Mouse (Mus musculus): ENCODE results near the gene Tgm1. TPM values are rescaled to one million over a fixed set of nuclear protein-coding genes. Genes with fewer than 3 reads are reported as not detected.

The Tgm1 gene
- polyA plus RNA-seq, 1 experiment, result 1.1 TPM

DNA sequence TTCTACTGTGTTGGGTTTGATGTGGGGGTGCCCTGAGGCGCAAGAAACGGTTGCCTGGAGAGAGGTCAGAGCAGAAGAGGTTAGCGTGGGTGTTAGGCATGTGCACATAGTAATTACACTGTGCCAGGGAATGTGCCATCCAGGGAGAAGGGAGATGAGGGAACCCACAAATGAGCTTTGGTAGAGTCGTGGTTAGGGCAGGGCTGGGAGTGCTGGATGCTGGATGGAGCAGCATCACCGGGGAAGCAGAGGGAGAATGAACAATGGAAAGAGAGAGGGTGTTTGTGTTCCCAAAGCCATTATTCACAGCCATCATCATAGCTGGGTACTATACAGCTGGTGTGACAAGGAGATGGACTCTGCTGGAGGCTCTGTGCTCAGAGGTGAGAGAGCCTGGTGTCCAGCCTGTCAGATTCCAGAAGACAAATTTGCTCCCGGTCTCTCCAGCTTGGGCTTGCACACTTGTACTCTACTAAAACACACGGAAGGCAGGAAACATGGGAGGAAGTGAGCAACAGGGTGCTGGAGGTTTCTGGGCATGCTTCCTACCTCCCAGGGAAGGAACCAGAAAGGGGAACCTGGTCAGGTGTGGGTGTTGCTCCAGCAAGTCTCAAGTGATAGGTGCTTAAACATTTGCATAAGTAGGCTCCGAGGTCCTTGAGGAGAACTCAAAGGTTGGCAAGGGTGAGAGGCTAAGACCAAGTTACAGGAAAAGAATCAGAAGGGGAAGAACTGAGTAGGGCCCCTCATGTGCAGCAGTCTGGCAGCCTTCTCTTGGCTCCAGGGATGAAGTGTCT is 14.4 kb upstream of the Tgm1 start:
- Histone ChIP-seq H3K36me3 (replicated peaks; ENCODE audit: low read length) (no peaks in the 10 kb centered on the region), H3K4me1 (peaks cover 54% of the 10 kb centered on the region)
- TF ChIP-seq FLI1 (IDR thresholded peaks at IDR 0.05; ENCODE audit: low read length) (no peak), GATA1 (IDR thresholded peaks at IDR 0.05; ENCODE audit: borderline replicate concordance, low read length) (no peak)

DNA sequence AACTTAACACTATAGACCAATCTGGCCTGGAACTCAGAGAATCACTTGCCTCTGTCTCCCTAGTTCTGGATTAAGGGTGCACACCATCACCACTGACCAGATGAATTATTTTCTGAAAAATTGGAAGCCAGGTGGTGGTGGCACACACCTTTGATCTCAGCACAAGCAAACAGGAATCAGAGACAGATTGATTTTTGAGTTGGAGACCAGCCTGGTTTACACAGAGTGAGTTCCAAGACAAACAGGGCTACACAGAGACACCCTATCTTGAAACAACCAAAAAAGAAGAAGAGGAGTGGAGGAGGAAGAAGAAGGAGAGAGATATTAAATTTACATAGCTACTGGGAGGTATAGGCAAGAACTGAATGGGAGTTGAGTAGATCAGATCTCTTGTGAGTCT is 12.5 kb upstream of the Tgm1 start:
- H3K36me3 ChIP-seq (replicated peaks; ENCODE audit: low read length), result no peaks in the 10 kb centered on the region
- H3K27me3 ChIP-seq (replicated peaks), result peaks cover 34% of the 10 kb centered on the region
- H3K4me3 ChIP-seq (replicated peaks), result no peak overlapping the region
- TF ChIP-seq GATA1 (IDR thresholded peaks at IDR 0.05; ENCODE audit: borderline replicate concordance, low read length), result no peak
- H3K4me1 ChIP-seq, result peaks cover 69% of the 10 kb centered on the region
- no peaks in the 10 kb centered on the region for H3K9me3 ChIP-seq

More for the DNA sequence above, 14.4 kb upstream of the Tgm1 start:
- Histone ChIP-seq H3K9me3 (no peaks in the 10 kb centered on the region), H3K27me3 (replicated peaks) (peaks cover 39% of the 10 kb centered on the region), H3K4me3 (replicated peaks) (no peak overlapping the region)

DNA sequence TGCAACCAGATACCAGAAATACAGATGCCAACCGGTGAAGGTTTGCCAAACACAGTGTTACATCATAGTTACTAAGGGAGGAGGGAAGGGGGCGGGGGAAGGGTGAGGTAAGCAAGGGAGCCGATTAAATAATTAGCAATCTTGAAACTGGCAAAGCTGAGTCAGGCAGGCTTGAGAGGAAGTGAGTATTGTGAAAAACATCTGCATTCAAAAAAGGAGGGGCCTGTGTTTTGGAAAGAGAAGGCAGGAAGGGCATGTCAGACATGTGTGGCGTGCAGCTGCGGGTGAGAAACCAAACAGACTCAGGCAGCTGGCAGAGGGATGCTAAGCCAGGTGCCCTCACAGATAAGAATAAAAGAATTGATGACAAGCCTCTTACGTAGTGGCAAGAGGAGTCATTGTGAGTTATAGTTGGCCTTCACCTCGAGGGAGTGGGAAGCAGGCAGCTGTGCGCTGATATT is 10.7 kb upstream of the Tgm1 start:
- H3K27me3 ChIP-seq (replicated peaks), result peaks cover 17% of the 10 kb centered on the region
- peak overlapping the region; percentile 59 for H3K4me3 ChIP-seq (replicated peaks)
- peaks cover 16% of the 10 kb centered on the region for H3K36me3 ChIP-seq (replicated peaks; ENCODE audit: low read length)
- peaks cover 68% of the 10 kb centered on the region for H3K4me1 ChIP-seq
- TF ChIP-seq FLI1 (IDR thresholded peaks at IDR 0.05; ENCODE audit: low read length) (no peak), GATA1 (IDR thresholded peaks at IDR 0.05; ENCODE audit: borderline replicate concordance, low read length) (no peak)
- no peaks in the 10 kb centered on the region for H3K9me3 ChIP-seq

GRCm38 (mm10) chr14:55723433-55723832 is 9.7 kb upstream of the Tgm1 start:
- Histone ChIP-seq H3K9me3 (no peaks in the 10 kb centered on the region), H3K4me3 (replicated peaks) (no peak overlapping the region), H3K36me3 (replicated peaks; ENCODE audit: low read length) (peaks cover 26% of the 10 kb centered on the region), H3K27me3 (replicated peaks) (peaks cover 11% of the 10 kb centered on the region), H3K4me1 (peaks cover 66% of the 10 kb centered on the region)
- TF ChIP-seq GATA1 (IDR thresholded peaks at IDR 0.05; ENCODE audit: borderline replicate concordance, low read length), result no peak
- no peak for TF ChIP-seq FLI1 (IDR thresholded peaks at IDR 0.05; ENCODE audit: low read length)

GRCm38 (mm10) chr14:55722438-55722945 is 8.8 kb upstream of the Tgm1 start:
- peaks cover 56% of the 10 kb centered on the region for H3K4me1 ChIP-seq
- H3K9me3 ChIP-seq, result no peaks in the 10 kb centered on the region
- H3K4me3 ChIP-seq (replicated peaks), result peak overlapping the region; percentile 97
- TF ChIP-seq FLI1 (IDR thresholded peaks at IDR 0.05; ENCODE audit: low read length) (no peak), GATA1 (IDR thresholded peaks at IDR 0.05; ENCODE audit: borderline replicate concordance, low read length) (no peak)
- peaks cover 34% of the 10 kb centered on the region for H3K36me3 ChIP-seq (replicated peaks; ENCODE audit: low read length)
- peaks cover 2% of the 10 kb centered on the region for H3K27me3 ChIP-seq (replicated peaks)

GRCm38 (mm10) chr14:55721700-55722437 is 8.1 kb upstream of the Tgm1 start, which contains the start of gene Rabggta:
Rabggta (minus strand) TSS chr14:55722263.
- Histone ChIP-seq H3K9me3 (no peaks in the 10 kb centered on the region), H3K4me1 (peaks cover 54% of the 10 kb centered on the region), H3K4me3 (replicated peaks) (peak within 1 kb of the TSS; percentile 97), H3K36me3 (replicated peaks; ENCODE audit: low read length) (peaks cover 40% of the 10 kb centered on the region), H3K27me3 (replicated peaks) (no peaks in the 10 kb centered on the region)
- TF ChIP-seq FLI1 (IDR thresholded peaks at IDR 0.05; ENCODE audit: low read length) (no peak), GATA1 (IDR thresholded peaks at IDR 0.05; ENCODE audit: borderline replicate concordance, low read length) (no peak)

DNA sequence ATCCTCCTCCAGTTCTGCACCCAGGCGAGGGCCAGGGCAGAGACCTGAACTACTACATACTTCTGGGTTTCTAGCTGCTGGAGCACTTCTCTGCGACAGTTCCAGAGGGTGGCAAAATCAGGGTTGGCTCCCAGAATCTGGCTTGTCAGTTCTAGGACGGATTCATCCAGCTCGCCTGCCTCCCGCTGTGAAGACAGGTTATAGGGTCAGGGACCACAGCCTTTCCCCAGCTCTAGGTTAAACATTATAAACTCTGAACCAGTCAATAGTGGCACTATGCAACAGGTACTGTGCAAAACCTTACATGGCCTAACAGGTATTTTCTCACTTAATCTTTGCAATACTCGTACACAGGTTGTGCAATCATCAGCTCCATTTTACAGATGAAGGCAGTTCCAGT is 7.3 kb upstream of the Tgm1 start:
- Histone ChIP-seq H3K4me1 (peaks cover 59% of the 10 kb centered on the region), H3K9me3 (no peaks in the 10 kb centered on the region), H3K36me3 (replicated peaks; ENCODE audit: low read length) (peaks cover 48% of the 10 kb centered on the region), H3K27me3 (replicated peaks) (no peaks in the 10 kb centered on the region), H3K4me3 (replicated peaks) (peak overlapping the region; percentile 97)
- TF ChIP-seq FLI1 (IDR thresholded peaks at IDR 0.05; ENCODE audit: low read length) (no peak), GATA1 (IDR thresholded peaks at IDR 0.05; ENCODE audit: borderline replicate concordance, low read length) (no peak)

DNA sequence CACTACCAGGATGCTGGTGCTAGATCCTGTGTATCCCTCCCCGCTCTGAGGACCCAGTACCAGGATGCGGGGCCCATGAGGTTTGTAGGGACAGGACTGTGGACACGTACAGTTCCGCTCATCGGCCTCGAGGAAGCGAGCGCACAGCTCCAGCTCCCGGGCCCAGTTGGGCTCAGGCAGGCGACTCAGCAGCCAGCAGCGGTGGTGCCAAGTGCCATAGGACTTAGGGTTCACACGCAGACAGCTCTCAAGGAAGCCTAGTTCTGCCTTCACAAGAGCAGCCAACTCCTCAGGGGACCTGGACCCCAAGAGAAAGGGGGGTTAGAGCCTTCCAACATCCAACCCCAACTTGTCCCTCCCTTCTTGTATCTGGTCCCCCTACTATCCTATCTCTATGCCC is 6.9 kb upstream of the Tgm1 start:
- H3K27me3 ChIP-seq (replicated peaks), result no peaks in the 10 kb centered on the region
- H3K9me3 ChIP-seq, result no peaks in the 10 kb centered on the region
- TF ChIP-seq GATA1 (IDR thresholded peaks at IDR 0.05; ENCODE audit: borderline replicate concordance, low read length) (no peak), FLI1 (IDR thresholded peaks at IDR 0.05; ENCODE audit: low read length) (no peak)
- peaks cover 50% of the 10 kb centered on the region for H3K36me3 ChIP-seq (replicated peaks; ENCODE audit: low read length)
- H3K4me1 ChIP-seq, result peaks cover 61% of the 10 kb centered on the region
- H3K4me3 ChIP-seq (replicated peaks), result no peak overlapping the region

GRCm38 (mm10) chr14:55719737-55720136 is 6.0 kb upstream of the Tgm1 start:
- H3K9me3 ChIP-seq, result no peaks in the 10 kb centered on the region
- H3K4me1 ChIP-seq, result peaks cover 64% of the 10 kb centered on the region
- TF ChIP-seq GATA1 (IDR thresholded peaks at IDR 0.05; ENCODE audit: borderline replicate concordance, low read length) (no peak), FLI1 (IDR thresholded peaks at IDR 0.05; ENCODE audit: low read length) (no peak)
- no peak overlapping the region for H3K4me3 ChIP-seq (replicated peaks)
- H3K36me3 ChIP-seq (replicated peaks; ENCODE audit: low read length), result peaks cover 50% of the 10 kb centered on the region
- no peaks in the 10 kb centered on the region for H3K27me3 ChIP-seq (replicated peaks)

DNA sequence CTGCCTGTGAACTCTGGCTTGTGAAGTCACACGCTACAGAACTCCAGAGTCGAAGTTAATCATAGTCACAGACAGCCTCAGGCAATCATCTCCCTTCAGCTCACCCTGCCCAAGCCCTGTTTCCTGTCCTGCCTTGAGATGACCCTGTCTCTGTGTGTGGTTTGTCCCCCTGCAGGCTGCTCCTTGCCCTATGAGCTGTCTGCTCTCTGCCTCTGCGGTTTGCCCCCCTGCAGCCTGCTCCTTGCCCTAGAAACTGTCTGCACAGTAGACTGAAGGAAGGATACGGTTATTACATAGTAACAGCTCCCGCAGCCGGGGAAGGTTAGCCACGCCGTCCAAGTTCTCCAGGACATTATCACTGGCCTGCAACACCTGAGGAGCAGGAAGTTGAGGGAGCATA is 3.2 kb upstream of the Tgm1 start:
- no peaks in the 10 kb centered on the region for H3K9me3 ChIP-seq
- H3K36me3 ChIP-seq (replicated peaks; ENCODE audit: low read length), result peaks cover 50% of the 10 kb centered on the region
- peaks cover 61% of the 10 kb centered on the region for H3K4me1 ChIP-seq
- peaks cover 3% of the 10 kb centered on the region for H3K27me3 ChIP-seq (replicated peaks)
- TF ChIP-seq GATA1 (IDR thresholded peaks at IDR 0.05; ENCODE audit: borderline replicate concordance, low read length) (no peak), FLI1 (IDR thresholded peaks at IDR 0.05; ENCODE audit: low read length) (no peak)
- H3K4me3 ChIP-seq (replicated peaks), result no peak overlapping the region

Data from megakaryocyte, embryonic 14.5 days (primary cell).